Mouse (Mus musculus) hindbrain, embryonic 12.5 days (tissue): ENCODE data around the gene App. TPM values are rescaled to one million over a fixed set of nuclear protein-coding genes. Genes with fewer than 3 reads are reported as not detected.

Source experiments
- ATAC-seq: fragments of 200-750 bp; cut with Nextera tagmentation; 2 replicates; pipeline ENCODE4 v1.8.0; 2017; ENCODE audit warnings: moderate TSS enrichment; ENCODE audit not compliant: low FRiP score
- H3K27ac ChIP-seq: fragments of 300-500 bp; sonication (generic); 2 replicates; pipeline ENCODE4 v1.5.1; 2016; ENCODE audit warnings: mild to moderate bottlenecking
- H3K27me3 ChIP-seq: fragments of 300-500 bp; sonication (generic); 2 replicates; pipeline ENCODE4 v1.6.1; 2016; ENCODE audit warnings: mild to moderate bottlenecking
- H3K36me3 ChIP-seq: fragments of 300-500 bp; sonication (generic); 2 replicates; pipeline ENCODE4 v1.6.1; 2016; ENCODE audit warnings: mild to moderate bottlenecking
- H3K4me1 ChIP-seq: fragments of 300-500 bp; sonication (generic); 2 replicates; pipeline ENCODE4 v1.6.1; 2016
- H3K4me2 ChIP-seq: fragments of 300-500 bp; sonication (generic); replicated peaks from 2 replicates; pipeline ENCODE4 v1.6.1; 2016; ENCODE audit warnings: mild to moderate bottlenecking
- H3K4me3 ChIP-seq: fragments of 300-500 bp; sonication (generic); 2 replicates; pipeline ENCODE4 v1.5.1; 2016; ENCODE audit warnings: mild to moderate bottlenecking
- H3K9ac ChIP-seq: fragments of 300-500 bp; sonication (generic); 2 replicates; pipeline ENCODE4 v1.6.1; 2016; ENCODE audit warnings: mild to moderate bottlenecking, moderate library complexity
- H3K9me3 ChIP-seq: fragments of 300-500 bp; sonication (generic); replicated peaks from 2 replicates; pipeline ENCODE4 v1.6.1; 2016; ENCODE audit warnings: mild to moderate bottlenecking
- WGBS: fragments of 180-500 bp; shearing (Covaris S2); methylation state at CpG from one replicate; pipeline ENCODE4 v1.1.7; 2016; 5-methylcytosine and 5-hydroxymethylcytosine counted together
- polyA plus RNA-seq: library from polyadenylated mRNA; unstranded; fragments of >200 nt; fragmentation: Nextera tagmentation; extraction: Ambion mirVana; gene quantifications from 2 replicates; pipeline ENCODE4 v1.2.1, GENCODE M21; 2016

Gene App
- polyA plus RNA-seq, 1 experiment from 2014 or later = 313 TPM

- Histone ChIP-seq H3K4me1 (peaks cover 3% of the 10 kb centered on the region; the same call in 1 of the 2 replicates), H3K4me3 (no peak overlapping the region), H3K27ac (no peak overlapping the region), H3K36me3 (peaks cover 19% of the 10 kb centered on the region), H3K27me3 (no peaks in the 10 kb centered on the region), H3K4me2 (no peak overlapping the region), H3K9ac (no peak overlapping the region), H3K9me3 (no peaks in the 10 kb centered on the region)
- no peak for ATAC-seq
- WGBS = 86% methylated on average over 5 of the region's 5 CpGs
Measured at GRCm38 (mm10) chr16:85035815-85036214, 137.8 kb downstream of the App start.

- no peaks in the 10 kb centered on the region for H3K9me3 ChIP-seq
- H3K27me3 ChIP-seq = no peaks in the 10 kb centered on the region
- WGBS = 83% methylated on average over 5 of the region's 5 CpGs
- H3K4me2 ChIP-seq = no peak overlapping the region
- H3K9ac ChIP-seq = no peak overlapping the region
- H3K4me3 ChIP-seq = no peak overlapping the region
- no peaks in the 10 kb centered on the region; the same call in 1 of the 2 replicates for H3K4me1 ChIP-seq
- peaks cover 38% of the 10 kb centered on the region for H3K36me3 ChIP-seq
- no peak for ATAC-seq
- no peak overlapping the region for H3K27ac ChIP-seq
Measured at GRCm38 (mm10) chr16:85033747-85034146, 139.8 kb downstream of the App start.

GRCm38 (mm10) chr16:85030810-85031209 lies 142.8 kb downstream of the App start:
- no peak overlapping the region for H3K4me2 ChIP-seq
- no peak overlapping the region for H3K4me3 ChIP-seq
- H3K9ac ChIP-seq = no peak overlapping the region
- no peak for ATAC-seq
- peaks cover 53% of the 10 kb centered on the region for H3K36me3 ChIP-seq
- H3K27me3 ChIP-seq = no peaks in the 10 kb centered on the region
- H3K27ac ChIP-seq = no peak overlapping the region
- H3K4me1 ChIP-seq = no peaks in the 10 kb centered on the region
- WGBS = 93% methylated on average over 12 of the region's 12 CpGs
- no peaks in the 10 kb centered on the region for H3K9me3 ChIP-seq

GRCm38 (mm10) chr16:85028396-85028795 lies 145.2 kb downstream of the App start:
- Histone ChIP-seq H3K27ac (no peak overlapping the region), H3K9me3 (no peaks in the 10 kb centered on the region), H3K27me3 (no peaks in the 10 kb centered on the region), H3K9ac (no peak overlapping the region), H3K4me2 (no peak overlapping the region), H3K36me3 (peaks cover 72% of the 10 kb centered on the region), H3K4me3 (no peak overlapping the region), H3K4me1 (no peaks in the 10 kb centered on the region)
- 90% methylated on average over 4 of the region's 4 CpGs for WGBS
- ATAC-seq = no peak

GRCm38 (mm10) chr16:85024706-85025105 lies 148.9 kb downstream of the App start:
- H3K36me3 ChIP-seq = peaks cover 59% of the 10 kb centered on the region
- no peak overlapping the region for H3K4me3 ChIP-seq
- no peak overlapping the region for H3K4me2 ChIP-seq
- no peak for ATAC-seq
- peaks cover 3% of the 10 kb centered on the region; the same call in 1 of the 2 replicates for H3K4me1 ChIP-seq
- no peak overlapping the region for H3K27ac ChIP-seq
- no peaks in the 10 kb centered on the region for H3K9me3 ChIP-seq
- no peak overlapping the region for H3K9ac ChIP-seq
- H3K27me3 ChIP-seq = no peaks in the 10 kb centered on the region
- WGBS = 94% methylated on average over 8 of the region's 8 CpGs

- peaks cover 3% of the 10 kb centered on the region; the same call in 1 of the 2 replicates for H3K4me1 ChIP-seq
- no peak overlapping the region for H3K4me2 ChIP-seq
- WGBS = 86% methylated on average over 3 of the region's 3 CpGs
- no peaks in the 10 kb centered on the region for H3K9me3 ChIP-seq
- H3K9ac ChIP-seq = no peak overlapping the region
- H3K36me3 ChIP-seq = peaks cover 46% of the 10 kb centered on the region
- no peak overlapping the region for H3K4me3 ChIP-seq
- no peak overlapping the region for H3K27ac ChIP-seq
- no peaks in the 10 kb centered on the region for H3K27me3 ChIP-seq
- ATAC-seq = no peak
Measured at GRCm38 (mm10) chr16:85023106-85023505, 150.5 kb downstream of the App start.

GRCm38 (mm10) chr16:85020696-85021323 lies 152.8 kb downstream of the App start:
- H3K9ac ChIP-seq = no peak overlapping the region
- H3K4me3 ChIP-seq = no peak overlapping the region
- peaks cover 3% of the 10 kb centered on the region; the same call in 1 of the 2 replicates for H3K4me1 ChIP-seq
- no peaks in the 10 kb centered on the region for H3K9me3 ChIP-seq
- no peaks in the 10 kb centered on the region for H3K27me3 ChIP-seq
- 0 out of 2 replicates have a peak overlapping the region, but pooled peaks have one; percentile 17 for H3K27ac ChIP-seq
- H3K4me2 ChIP-seq = no peak overlapping the region
- 89% methylated on average over 9 of the region's 9 CpGs for WGBS
- ATAC-seq = no peak
- H3K36me3 ChIP-seq = peaks cover 30% of the 10 kb centered on the region

- Histone ChIP-seq H3K36me3 (peaks cover 27% of the 10 kb centered on the region), H3K4me3 (no peak overlapping the region), H3K9me3 (no peaks in the 10 kb centered on the region), H3K27me3 (no peaks in the 10 kb centered on the region), H3K9ac (no peak overlapping the region), H3K4me1 (peaks cover 3% of the 10 kb centered on the region; the same call in 1 of the 2 replicates), H3K27ac (peak overlapping the region; percentile 24), H3K4me2 (no peak overlapping the region)
- peak; percentile 38; the same call in 1 of the 2 replicates for ATAC-seq
- WGBS = 51% methylated on average over 5 of the region's 5 CpGs
Measured at GRCm38 (mm10) chr16:85019273-85019672, 154.3 kb downstream of the App start.

- H3K4me2 ChIP-seq = no peak overlapping the region
- ATAC-seq = no peak; the same call in 1 of the 2 replicates
- H3K27ac ChIP-seq = no peak overlapping the region
- 77% methylated on average over 7 of the region's 7 CpGs for WGBS
- peaks cover 31% of the 10 kb centered on the region for H3K36me3 ChIP-seq
- H3K4me3 ChIP-seq = no peak overlapping the region
- no peak overlapping the region for H3K9ac ChIP-seq
- no peaks in the 10 kb centered on the region for H3K27me3 ChIP-seq
- no peaks in the 10 kb centered on the region for H3K9me3 ChIP-seq
- peaks cover 3% of the 10 kb centered on the region; the same call in 1 of the 2 replicates for H3K4me1 ChIP-seq
Measured at GRCm38 (mm10) chr16:85017845-85018244, 155.7 kb downstream of the App start.

GRCm38 (mm10) chr16:85012695-85013094 lies 160.9 kb downstream of the App start:
- Histone ChIP-seq H3K27ac (no peak overlapping the region), H3K36me3 (peaks cover 58% of the 10 kb centered on the region), H3K27me3 (no peaks in the 10 kb centered on the region), H3K4me2 (no peak overlapping the region), H3K4me3 (no peak overlapping the region), H3K9ac (no peak overlapping the region), H3K4me1 (no peaks in the 10 kb centered on the region), H3K9me3 (no peaks in the 10 kb centered on the region)
- no peak for ATAC-seq
- WGBS = 94% methylated on average over 3 of the region's 3 CpGs

GRCm38 (mm10) chr16:85012172-85012571 lies 161.4 kb downstream of the App start:
- Histone ChIP-seq H3K27ac (no peak overlapping the region), H3K27me3 (no peaks in the 10 kb centered on the region), H3K36me3 (peaks cover 58% of the 10 kb centered on the region), H3K9ac (no peak overlapping the region), H3K4me2 (no peak overlapping the region), H3K4me3 (no peak overlapping the region), H3K9me3 (no peaks in the 10 kb centered on the region), H3K4me1 (no peaks in the 10 kb centered on the region)
- no peak for ATAC-seq
- 95% methylated on average over 5 of the region's 5 CpGs for WGBS

GRCm38 (mm10) chr16:85010651-85011050 lies 162.9 kb downstream of the App start:
- WGBS = 80% methylated on average over 2 of the region's 2 CpGs
- ATAC-seq = no peak
- Histone ChIP-seq H3K4me1 (no peaks in the 10 kb centered on the region), H3K9ac (no peak overlapping the region), H3K27ac (no peak overlapping the region), H3K4me2 (no peak overlapping the region), H3K36me3 (peaks cover 58% of the 10 kb centered on the region), H3K4me3 (no peak overlapping the region), H3K9me3 (no peaks in the 10 kb centered on the region), H3K27me3 (no peaks in the 10 kb centered on the region)
